Mouse (Mus musculus): Measurements from ENCODE around the gene Dynlrb1. TPM values are rescaled to one million over a fixed set of nuclear protein-coding genes. Genes with fewer than 3 reads are reported as not detected.

Dynlrb1 gene
- total RNA-seq (2023): 66.0 and 82.4 TPM in 2 replicates

DNA sequence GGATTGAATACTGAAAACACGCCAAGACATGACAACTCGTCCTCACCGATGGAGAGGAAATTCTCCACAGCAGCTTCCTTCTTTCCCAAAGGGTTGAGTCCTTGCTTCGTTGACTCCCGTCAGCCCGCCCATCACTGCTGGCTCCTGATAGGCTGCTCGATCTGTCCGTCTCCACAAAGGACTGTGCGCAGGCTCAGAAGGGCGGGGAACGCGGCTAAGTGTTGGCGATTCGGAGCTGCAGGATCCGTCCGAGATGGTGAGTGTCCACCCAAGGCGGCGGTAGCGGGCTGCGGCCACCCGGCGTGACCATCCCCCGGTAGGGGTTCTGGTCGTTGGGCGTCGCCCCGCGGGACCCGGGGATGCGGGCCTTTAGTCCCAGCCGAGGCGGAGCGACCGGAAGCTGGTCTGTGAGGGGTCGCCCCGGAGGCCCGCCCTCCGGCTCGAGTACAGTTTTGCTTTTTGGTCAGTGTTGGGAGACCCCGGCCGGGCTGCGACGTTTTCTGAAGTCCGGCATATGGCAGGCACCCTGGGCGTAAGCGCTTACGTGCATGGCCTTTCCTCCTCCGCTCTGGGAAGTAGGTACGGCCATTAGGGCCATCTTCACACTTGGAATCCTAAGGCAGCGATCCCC, at the start of gene Dynlrb1:
Gene Dynlrb1, plus strand, starts transcription at position 172 of the 631 bp plus-strand sequence.

GRCm38 (mm10) chr2:155276195-155276594, 39.9 kb downstream of the Dynlrb1 start, which contains the start of gene Map1lc3a:
Map1lc3a (plus strand) TSS chr2:155276297.

Other genes starting within 250 kb of the Dynlrb1 start
- gene Gm14226, start 218.3 kb upstream of the Dynlrb1 start, total RNA-seq (2023): 0.16 TPM in 1 of 2 replicates, not detected in the other
- 12.3 and 13.0 TPM in 2 replicates for gene Ahcy, start 162.0 kb upstream of the Dynlrb1 start, total RNA-seq (2023)
- 79.9 TPM in 2 replicates for gene Itch, start 103.0 kb upstream of the Dynlrb1 start, total RNA-seq (2023)
- 33.6 and 47.4 TPM in 2 replicates for gene Map1lc3a, start 39.8 kb downstream of the Dynlrb1 start, total RNA-seq (2023)
- 12.3 and 12.6 TPM in 2 replicates for gene Pigu, start 120.9 kb downstream of the Dynlrb1 start, total RNA-seq (2023)
- 431 and 452 TPM in 2 replicates for gene Trp53inp2, start 144.5 kb downstream of the Dynlrb1 start, total RNA-seq (2023)
- gene Ncoa6, start 237.4 kb downstream of the Dynlrb1 start, total RNA-seq (2023): 43.7 and 45.9 TPM in 2 replicates